Mouse (Mus musculus) kidney, postnatal 0 days (tissue): ENCODE data around the gene Hsd17b1. TPM values are rescaled to one million over a fixed set of nuclear protein-coding genes. Genes with fewer than 3 reads are reported as not detected.

Experiments used
- ATAC-seq: fragments of 200-750 bp; cut with Nextera tagmentation; replicated peaks from 2 replicates; pipeline ENCODE4 v1.8.0; 2017; ENCODE audit warnings: low read depth, moderate number of reproducible peaks, moderate TSS enrichment, moderate library complexity; ENCODE audit not compliant: low FRiP score
- DNase-seq: peaks from one replicate; pipeline ENCODE4 v3.0.0-alpha.2; 2016; ENCODE audit warnings: low spot score
- H3K27ac ChIP-seq: fragments of 300-500 bp; sonication (generic); 2 replicates; pipeline ENCODE4 v1.5.1; 2014; ENCODE audit warnings: mild to moderate bottlenecking
- H3K27me3 ChIP-seq: fragments of 300-500 bp; sonication (generic); 2 replicates; pipeline ENCODE4 v1.6.1; 2014; ENCODE audit warnings: low read length, mixed read lengths; ENCODE audit not compliant: insufficient read depth
- H3K36me3 ChIP-seq: fragments of 300-500 bp; sonication (generic); 2 replicates; pipeline ENCODE4 v1.6.1; 2014; ENCODE audit warnings: low read length, mixed read lengths; ENCODE audit not compliant: insufficient read depth
- H3K4me1 ChIP-seq: fragments of 300-500 bp; sonication (generic); replicated peaks from 2 replicates; pipeline ENCODE4 v1.6.1; 2014; ENCODE audit warnings: antibody characterized with exemption, low read length, mixed read lengths; ENCODE audit not compliant: insufficient read depth
- H3K4me2 ChIP-seq: fragments of 300-500 bp; sonication (generic); 2 replicates; pipeline ENCODE4 v1.6.1; 2014; ENCODE audit warnings: mild to moderate bottlenecking, low read length, moderate library complexity, mixed read lengths
- H3K4me3 ChIP-seq: fragments of 300-500 bp; sonication (generic); replicated peaks from 2 replicates; pipeline ENCODE4 v1.5.1; 2014; ENCODE audit warnings: low read depth, low read length
- H3K9ac ChIP-seq: fragments of 300-500 bp; sonication (generic); 2 replicates; pipeline ENCODE4 v1.6.1; 2014; ENCODE audit warnings: low read depth, low read length
- H3K9me3 ChIP-seq: fragments of 300-500 bp; sonication (generic); replicated peaks from 2 replicates; pipeline ENCODE4 v1.6.1; 2016; ENCODE audit warnings: low read length, inconsistent platforms, mixed read lengths
- CTCF ChIP-seq: IDR thresholded peaks from 2 replicates; pipeline ENCODE4 v1.5.1; 2016; ENCODE audit warnings: antibody characterized with exemption, low read depth, mild to moderate bottlenecking, moderate library complexity
- WGBS: fragments of 180-500 bp; shearing (Covaris S2); extraction: QIAGEN DNeasy Blood & Tissue Kit; methylation state at CpG from one replicate; pipeline ENCODE4 v1.1.7; 2014; 5-methylcytosine and 5-hydroxymethylcytosine counted together
- polyA plus RNA-seq: library from polyadenylated mRNA; unstranded; fragments of >200 nt; fragmentation: Nextera tagmentation; extraction: Ambion mirVana; gene quantifications from 2 replicates; pipeline ENCODE4 v1.2.1, GENCODE M21; 2015

Hsd17b1 gene
- polyA plus RNA-seq, 1 experiment from 2014 or later: 0.42 TPM

GRCm38 (mm10) chr11:101085617-101086322 lies 7.6 kb downstream of the Hsd17b1 start:
- ATAC-seq (no peak), DNase-seq (no peak)
- Histone ChIP-seq H3K36me3 (peaks cover 26% of the 10 kb centered on the region), H3K4me2 (no peak overlapping the region), H3K9ac (no peak overlapping the region), H3K4me1 (peaks cover 26% of the 10 kb centered on the region), H3K9me3 (no peaks in the 10 kb centered on the region), H3K27ac (peak overlapping the region; percentile 88), H3K27me3 (no peaks in the 10 kb centered on the region), H3K4me3 (no peak overlapping the region)
- WGBS: 92% methylated on average over 18 of the region's 18 CpGs
- TF ChIP-seq CTCF: no peak

- H3K9me3 ChIP-seq: no peaks in the 10 kb centered on the region
- peaks cover 26% of the 10 kb centered on the region for H3K4me1 ChIP-seq
- ATAC-seq (no peak), DNase-seq (no peak)
- no peaks in the 10 kb centered on the region for H3K27me3 ChIP-seq
- WGBS: 79% methylated on average over 6 of the region's 6 CpGs
- peak overlapping the region; percentile 64; the same call in 1 of the 2 replicates for H3K4me3 ChIP-seq
- peaks cover 31% of the 10 kb centered on the region for H3K36me3 ChIP-seq
- peak overlapping the region; percentile 88 for H3K27ac ChIP-seq
- no peak for TF ChIP-seq CTCF
- H3K9ac ChIP-seq: peak overlapping the region; percentile 81; the same call in 1 of the 2 replicates
- H3K4me2 ChIP-seq: peak overlapping the region; percentile 96
Observed at GRCm38 (mm10) chr11:101086323-101086674, 8.1 kb downstream of the Hsd17b1 start.

GRCm38 (mm10) chr11:101086756-101087681 lies 8.8 kb downstream of the Hsd17b1 start, which contains the start of gene Mlx:
Mlx (plus strand) TSS chr11:101087277.
- Histone ChIP-seq H3K9me3 (no peaks in the 10 kb centered on the region), H3K4me1 (peaks cover 20% of the 10 kb centered on the region), H3K27ac (peak within 1 kb of the TSS; percentile 88), H3K36me3 (peaks cover 38% of the 10 kb centered on the region), H3K9ac (peak within 1 kb of the TSS; percentile 81), H3K4me3 (peak within 1 kb of the TSS; percentile 64), H3K4me2 (peak within 1 kb of the TSS; percentile 96), H3K27me3 (no peaks in the 10 kb centered on the region)
- peak; percentile 97 for DNase-seq
- ATAC-seq: peak; percentile 78
- whole genome bisulfite sequencing: 1% methylated on average over 52 of the region's 52 CpGs
- no peak for TF ChIP-seq CTCF

- DNase-seq (no peak), ATAC-seq (peak; percentile 12; the same call in 1 of the 2 replicates)
- H3K27ac ChIP-seq: peak overlapping the region; percentile 88
- peak overlapping the region; percentile 81 for H3K9ac ChIP-seq
- no peak for TF ChIP-seq CTCF
- no peaks in the 10 kb centered on the region for H3K9me3 ChIP-seq
- H3K36me3 ChIP-seq: peaks cover 44% of the 10 kb centered on the region
- peak overlapping the region; percentile 96 for H3K4me2 ChIP-seq
- WGBS: 6% methylated on average over 8 of the region's 8 CpGs
- no peaks in the 10 kb centered on the region for H3K27me3 ChIP-seq
- peak overlapping the region; percentile 64 for H3K4me3 ChIP-seq
- peaks cover 20% of the 10 kb centered on the region for H3K4me1 ChIP-seq
Observed at GRCm38 (mm10) chr11:101087682-101088055, 9.5 kb downstream of the Hsd17b1 start.

GRCm38 (mm10) chr11:101089931-101090330 lies 11.7 kb downstream of the Hsd17b1 start:
- Histone ChIP-seq H3K4me1 (peaks cover 13% of the 10 kb centered on the region), H3K4me2 (no peak overlapping the region), H3K9ac (no peak overlapping the region), H3K9me3 (no peaks in the 10 kb centered on the region), H3K4me3 (no peak overlapping the region), H3K27ac (no peak overlapping the region), H3K36me3 (peaks cover 42% of the 10 kb centered on the region), H3K27me3 (no peaks in the 10 kb centered on the region)
- no peak for ATAC-seq
- no peak for DNase-seq
- TF ChIP-seq CTCF: no peak
- WGBS: 88% methylated on average over 1 of the region's 1 CpGs

GRCm38 (mm10) chr11:101094930-101095313 lies 16.7 kb downstream of the Hsd17b1 start:
- H3K4me1 ChIP-seq: no peaks in the 10 kb centered on the region; the same call in 1 of the 2 replicates
- H3K27ac ChIP-seq: peak overlapping the region; percentile 96
- peak overlapping the region; percentile 69 for H3K9ac ChIP-seq
- TF ChIP-seq CTCF: no peak
- H3K4me2 ChIP-seq: peak overlapping the region; percentile 84
- ATAC-seq (no peak; the same call in 1 of the 2 replicates), DNase-seq (no peak)
- H3K4me3 ChIP-seq: peak overlapping the region; percentile 62
- no peaks in the 10 kb centered on the region for H3K9me3 ChIP-seq
- peaks cover 63% of the 10 kb centered on the region for H3K36me3 ChIP-seq
- WGBS: 1% methylated on average over 18 of the region's 18 CpGs
- no peaks in the 10 kb centered on the region for H3K27me3 ChIP-seq
